Mouse (Mus musculus): ENCODE measurements around the gene Tpst1.
A peak's percentile ranks its signal among the peaks of the same experiment; 100 is the strongest.

Tpst1 gene

GRCm38 (mm10) chr5:130089177-130089576 is 16.1 kb downstream of the Tpst1 start:
- no peak for DNase-seq (ENCODE audit: low read depth, low spot score)

DNA sequence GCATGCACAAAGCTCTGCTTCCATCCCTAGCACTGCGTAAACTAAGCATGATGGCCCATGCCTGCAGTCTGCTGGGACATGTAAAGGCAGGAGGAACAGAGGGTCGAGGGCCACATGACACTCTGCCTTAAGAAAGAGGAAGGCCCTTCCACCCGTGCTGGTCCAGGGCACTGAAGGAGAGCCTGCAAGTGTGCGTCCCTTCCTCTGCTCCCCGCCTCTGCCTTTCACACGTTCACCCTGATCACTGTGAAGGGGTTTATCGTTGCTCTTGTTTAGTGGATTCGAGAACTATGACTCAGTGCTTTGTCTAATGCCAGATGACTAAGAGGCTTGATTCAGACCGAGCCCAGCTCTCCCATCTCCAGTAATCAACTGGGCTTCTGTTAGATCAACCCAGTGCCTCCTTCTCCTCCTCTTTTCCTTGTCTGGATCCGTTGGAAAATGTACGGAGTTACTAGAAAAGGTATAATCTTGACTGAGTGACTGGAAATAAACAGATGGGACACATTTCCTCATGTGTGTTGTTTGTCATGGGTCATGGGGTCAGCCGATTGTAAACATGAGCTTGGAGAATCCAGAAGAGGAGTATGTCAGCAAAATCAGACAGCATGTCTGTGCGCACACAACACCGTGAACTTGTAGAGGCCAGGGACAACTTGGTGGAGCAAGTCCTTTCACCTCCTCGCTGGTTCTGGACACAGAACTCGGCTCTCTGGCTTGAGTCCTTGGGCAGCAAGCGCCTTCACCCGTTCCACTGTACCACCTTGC is 16.7 kb downstream of the Tpst1 start:
- no peak for DNase-seq (ENCODE audit: low read depth, low spot score)

GRCm38 (mm10) chr5:130096754-130097153 is 23.6 kb downstream of the Tpst1 start:
- peak; percentile 87 for DNase-seq (ENCODE audit: low read depth, low spot score)

GRCm38 (mm10) chr5:130097837-130098236 is 24.7 kb downstream of the Tpst1 start:
- no peak for DNase-seq (ENCODE audit: low read depth, low spot score)

GRCm38 (mm10) chr5:130101724-130102123 is 28.6 kb downstream of the Tpst1 start:
- DNase-seq (ENCODE audit: low read depth, low spot score), result no peak

DNA sequence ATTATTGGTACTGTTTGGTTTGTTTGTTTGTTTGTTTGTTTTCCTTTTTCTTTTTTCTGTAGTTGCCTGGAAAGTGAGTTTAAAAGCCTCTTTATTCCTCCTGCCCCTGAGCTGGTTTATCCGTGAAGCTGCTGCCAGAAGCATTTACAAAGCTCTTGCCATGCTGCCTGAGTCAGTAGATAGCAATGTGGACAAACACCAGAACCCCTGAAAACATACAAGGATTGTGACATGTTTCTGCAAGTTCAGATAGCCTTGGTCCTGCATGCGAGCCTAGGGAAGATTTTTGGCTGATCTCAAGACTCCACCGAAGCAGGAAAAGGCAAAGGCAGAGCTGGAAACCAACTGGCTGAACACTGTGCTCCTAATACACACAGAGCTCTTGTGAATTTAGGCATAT is 36.2 kb downstream of the Tpst1 start:
- DNase-seq (ENCODE audit: low read depth, low spot score), result no peak

GRCm38 (mm10) chr5:130110632-130111464 is 37.7 kb downstream of the Tpst1 start:
- DNase-seq (ENCODE audit: low read depth, low spot score), result no peak

DNA sequence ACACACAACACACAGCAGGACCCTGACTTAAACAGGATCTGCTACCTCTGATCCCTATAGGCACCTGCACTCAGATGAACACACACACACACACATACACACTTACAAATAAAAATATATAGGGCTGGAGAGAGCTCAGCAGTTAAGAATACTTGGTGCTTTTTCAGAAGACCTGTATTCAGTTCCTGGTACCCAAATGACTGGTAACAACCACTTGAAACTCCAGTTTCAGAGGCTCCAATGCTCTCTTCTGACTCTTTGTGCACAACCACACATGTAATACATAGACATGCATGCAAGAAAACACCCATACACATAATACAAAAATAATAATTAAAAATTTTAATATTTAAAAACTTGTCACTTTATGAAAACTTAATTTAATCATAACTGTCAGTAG is 39.5 kb downstream of the Tpst1 start:
- no peak for DNase-seq (ENCODE audit: low read depth, low spot score)

- DNase-seq (ENCODE audit: low read depth, low spot score), result no peak
Measured at GRCm38 (mm10) chr5:130116116-130116515, 43.0 kb downstream of the Tpst1 start.

DNA sequence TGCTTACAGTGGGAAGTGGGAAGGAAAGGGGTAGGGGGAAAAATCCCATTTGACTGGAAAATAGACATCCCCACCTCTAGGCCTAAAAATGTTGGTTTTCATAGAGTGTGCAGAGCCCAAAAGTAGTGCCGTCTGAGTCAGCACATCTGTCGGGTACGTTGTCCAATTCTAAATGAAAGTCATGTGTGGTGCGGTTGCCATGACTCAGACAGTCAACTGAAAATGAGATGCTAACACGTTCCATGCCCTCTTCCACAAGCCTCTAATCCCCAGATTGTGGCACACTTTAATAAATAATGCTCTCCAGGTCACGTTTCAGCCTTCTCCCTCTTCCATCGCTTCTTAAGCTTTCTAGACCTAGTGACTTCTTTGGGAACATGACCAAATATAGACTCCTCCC is 43.7 kb downstream of the Tpst1 start:
- no peak for DNase-seq (ENCODE audit: low read depth, low spot score)

DNA sequence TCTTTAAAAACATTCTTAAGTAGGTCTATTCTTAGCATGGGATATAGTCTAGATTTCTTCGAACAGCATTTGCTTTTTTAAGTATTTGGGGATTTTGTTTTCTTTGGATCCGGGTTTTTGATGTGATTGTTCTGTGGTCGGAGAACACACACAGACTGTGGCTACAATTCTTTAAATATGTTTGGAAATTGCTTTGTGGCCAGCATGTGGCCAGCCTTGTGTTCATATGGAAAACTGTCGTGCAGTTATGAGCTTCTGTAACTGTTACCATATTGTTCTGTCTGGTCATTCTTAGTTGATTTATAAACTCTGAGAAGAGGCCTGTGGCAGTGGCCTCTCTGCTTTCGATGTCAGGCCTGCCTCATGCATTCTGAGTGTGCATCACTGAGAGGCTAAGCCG is 44.8 kb downstream of the Tpst1 start:
- DNase-seq (ENCODE audit: low read depth, low spot score), result no peak

DNA sequence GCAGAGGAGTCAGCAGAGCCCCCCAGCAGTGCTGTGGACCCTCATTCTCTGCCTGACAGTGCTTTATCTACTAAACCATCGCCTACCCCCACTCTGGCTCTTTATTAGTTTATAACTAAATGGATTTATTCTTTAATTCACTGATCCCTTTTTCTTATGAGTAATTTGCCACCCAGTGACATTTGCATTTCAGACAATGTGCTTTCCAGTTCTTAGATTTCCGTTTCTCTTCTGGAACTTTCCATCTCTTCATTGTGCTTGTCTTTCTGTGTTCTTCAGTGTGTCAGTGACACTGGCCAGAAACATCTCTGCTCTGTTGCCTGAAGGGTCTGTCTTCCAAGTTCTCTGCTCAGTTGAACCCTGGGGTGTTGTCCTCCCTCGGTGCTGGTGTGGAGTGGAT is 46.1 kb downstream of the Tpst1 start:
- DNase-seq (ENCODE audit: low read depth, low spot score), result no peak

DNA sequence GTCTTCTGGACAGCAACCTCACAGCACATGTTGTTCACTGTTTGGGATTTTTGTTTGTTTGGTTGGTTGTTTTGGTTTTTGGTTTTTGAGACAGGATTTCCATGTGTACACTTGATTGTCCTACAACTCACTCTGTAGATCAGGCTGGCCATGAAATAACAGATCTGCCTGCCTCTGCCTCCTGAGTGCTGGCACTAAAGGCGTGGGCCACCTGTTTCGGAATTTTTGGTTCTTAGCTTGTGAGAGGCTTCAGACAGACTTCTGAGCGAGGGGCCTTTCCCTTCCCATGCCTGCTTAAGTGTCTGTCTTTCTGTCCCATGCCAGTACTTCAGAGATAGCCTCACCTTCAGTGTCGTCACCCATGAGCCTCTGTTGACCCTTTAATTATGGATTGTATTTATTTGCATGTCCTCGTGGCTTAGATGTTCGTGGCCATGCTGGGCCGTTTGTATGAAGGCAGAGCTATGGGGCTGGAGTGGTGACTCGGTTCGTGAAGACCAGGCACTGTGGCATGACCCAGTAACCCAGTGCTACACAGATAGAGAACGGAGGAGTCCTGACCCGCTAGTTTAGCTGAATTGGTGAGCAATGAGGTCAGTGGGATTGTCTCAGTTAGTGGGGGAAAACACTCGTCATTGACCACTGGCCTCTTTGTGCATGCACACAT is 47.1 kb downstream of the Tpst1 start:
- no peak for DNase-seq (ENCODE audit: low read depth, low spot score)

GRCm38 (mm10) chr5:130120904-130121303 is 47.8 kb downstream of the Tpst1 start:
- DNase-seq (ENCODE audit: low read depth, low spot score), result no peak

- DNase-seq (ENCODE audit: low read depth, low spot score), result no peak
Measured at GRCm38 (mm10) chr5:130122355-130122754, 49.2 kb downstream of the Tpst1 start.

GRCm38 (mm10) chr5:130124271-130124670 is 51.1 kb downstream of the Tpst1 start:
- DNase-seq (ENCODE audit: low read depth, low spot score), result no peak

DNA sequence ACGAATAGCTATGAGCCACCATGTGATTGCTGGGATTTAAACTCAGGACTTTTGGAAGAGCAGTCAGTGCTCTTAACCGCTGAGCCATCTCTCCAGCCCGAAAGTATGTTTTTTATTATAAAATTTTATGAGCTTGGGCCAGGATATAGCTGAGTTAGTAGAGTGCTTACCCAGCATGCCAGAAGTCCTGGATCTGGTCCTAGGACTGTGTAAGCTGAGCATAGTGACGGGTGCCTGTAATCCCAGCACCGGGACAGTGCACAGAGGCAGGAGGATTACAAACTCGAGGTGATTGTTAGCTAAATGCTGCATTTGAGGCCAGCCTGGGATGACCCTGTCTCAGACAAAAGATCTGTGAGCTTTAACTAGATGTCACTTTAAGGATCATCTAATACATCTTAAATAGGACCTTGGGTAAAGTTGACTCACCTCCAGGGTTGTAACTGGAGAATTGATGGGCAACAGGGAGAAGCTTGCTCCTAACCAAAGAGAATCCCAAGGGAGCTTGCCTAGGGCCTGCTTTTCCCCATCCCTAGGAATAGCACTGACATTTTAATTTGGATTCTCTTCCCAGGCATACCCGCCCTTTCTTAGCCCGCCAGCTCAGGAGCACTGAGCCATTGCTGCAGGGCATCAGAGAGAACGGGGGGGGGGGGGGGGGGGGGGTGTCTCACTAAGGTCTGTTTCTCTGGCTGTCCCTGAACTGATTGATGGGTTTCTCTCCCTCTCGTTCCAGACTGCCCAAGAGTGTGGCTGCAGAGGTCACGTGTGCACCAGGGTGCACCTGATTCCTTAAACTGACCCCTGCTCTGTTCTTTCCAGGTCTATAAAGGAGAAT is 55.8 kb downstream of the Tpst1 start:
- no peak for DNase-seq (ENCODE audit: low read depth, low spot score)

- DNase-seq (ENCODE audit: low read depth, low spot score), result no peak
Measured at GRCm38 (mm10) chr5:130129524-130129793, 56.3 kb downstream of the Tpst1 start.

GRCm38 (mm10) chr5:130136597-130136996 is 63.5 kb downstream of the Tpst1 start:
- no peak for DNase-seq (ENCODE audit: low read depth, low spot score)

- peak; percentile 57 for DNase-seq (ENCODE audit: low read depth, low spot score)
Measured at GRCm38 (mm10) chr5:130139393-130139792, 66.3 kb downstream of the Tpst1 start.

GRCm38 (mm10) chr5:130141138-130141537 is 68.0 kb downstream of the Tpst1 start:
- no peak for DNase-seq (ENCODE audit: low read depth, low spot score)

DNA sequence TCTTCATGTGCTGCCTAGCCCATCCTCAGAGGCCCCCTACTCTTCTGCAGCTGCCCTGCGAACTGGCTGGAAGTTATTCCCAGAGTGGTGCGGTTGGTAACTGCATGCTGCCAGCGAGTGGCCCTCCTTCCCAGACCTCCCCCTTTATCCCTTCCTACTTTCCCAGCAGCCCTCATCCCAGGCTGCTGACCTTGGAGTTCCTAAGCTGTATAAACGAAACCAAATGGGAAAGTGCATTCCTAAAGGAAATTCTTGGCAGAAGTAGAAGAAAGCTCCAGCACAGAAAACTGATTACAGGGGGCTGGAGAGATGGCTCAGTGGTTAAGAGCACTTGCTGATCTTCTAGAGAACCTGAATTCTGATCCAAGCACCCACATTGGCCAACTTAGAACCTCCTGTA is 68.9 kb downstream of the Tpst1 start:
- DNase-seq (ENCODE audit: low read depth, low spot score), result no peak

Data from ES-CJ7 (cell line).